Mouse (Mus musculus) kidney, postnatal 0 days (tissue): ENCODE data around the gene Afap1. TPM values are rescaled to one million over a fixed set of nuclear protein-coding genes. Genes with fewer than 3 reads are reported as not detected.
A peak's percentile ranks its signal among the peaks of the same experiment; 100 is the strongest.

Source experiments
- ATAC-seq: fragments of 200-750 bp; cut with Nextera tagmentation; replicated peaks from 2 replicates; pipeline ENCODE4 v1.8.0; 2017; ENCODE audit warnings: low read depth, moderate number of reproducible peaks, moderate TSS enrichment, moderate library complexity; ENCODE audit not compliant: low FRiP score
- DNase-seq: peaks from one replicate; pipeline ENCODE4 v3.0.0-alpha.2; 2016; ENCODE audit warnings: low spot score
- H3K27ac ChIP-seq: fragments of 300-500 bp; sonication (generic); 2 replicates; pipeline ENCODE4 v1.5.1; 2014; ENCODE audit warnings: mild to moderate bottlenecking
- H3K27me3 ChIP-seq: fragments of 300-500 bp; sonication (generic); 2 replicates; pipeline ENCODE4 v1.6.1; 2014; ENCODE audit warnings: low read length, mixed read lengths; ENCODE audit not compliant: insufficient read depth
- H3K36me3 ChIP-seq: fragments of 300-500 bp; sonication (generic); 2 replicates; pipeline ENCODE4 v1.6.1; 2014; ENCODE audit warnings: low read length, mixed read lengths; ENCODE audit not compliant: insufficient read depth
- H3K4me1 ChIP-seq: fragments of 300-500 bp; sonication (generic); replicated peaks from 2 replicates; pipeline ENCODE4 v1.6.1; 2014; ENCODE audit warnings: antibody characterized with exemption, low read length, mixed read lengths; ENCODE audit not compliant: insufficient read depth
- H3K4me2 ChIP-seq: fragments of 300-500 bp; sonication (generic); 2 replicates; pipeline ENCODE4 v1.6.1; 2014; ENCODE audit warnings: mild to moderate bottlenecking, low read length, moderate library complexity, mixed read lengths
- H3K4me3 ChIP-seq: fragments of 300-500 bp; sonication (generic); replicated peaks from 2 replicates; pipeline ENCODE4 v1.5.1; 2014; ENCODE audit warnings: low read depth, low read length
- H3K9ac ChIP-seq: fragments of 300-500 bp; sonication (generic); 2 replicates; pipeline ENCODE4 v1.6.1; 2014; ENCODE audit warnings: low read depth, low read length
- H3K9me3 ChIP-seq: fragments of 300-500 bp; sonication (generic); replicated peaks from 2 replicates; pipeline ENCODE4 v1.6.1; 2016; ENCODE audit warnings: low read length, inconsistent platforms, mixed read lengths
- CTCF ChIP-seq: IDR thresholded peaks from 2 replicates; pipeline ENCODE4 v1.5.1; 2016; ENCODE audit warnings: antibody characterized with exemption, low read depth, mild to moderate bottlenecking, moderate library complexity
- WGBS: fragments of 180-500 bp; shearing (Covaris S2); extraction: QIAGEN DNeasy Blood & Tissue Kit; methylation state at CpG from one replicate; pipeline ENCODE4 v1.1.7; 2014; 5-methylcytosine and 5-hydroxymethylcytosine counted together
- polyA plus RNA-seq: library from polyadenylated mRNA; unstranded; fragments of >200 nt; fragmentation: Nextera tagmentation; extraction: Ambion mirVana; gene quantifications from 2 replicates; pipeline ENCODE4 v1.2.1, GENCODE M21; 2015

Gene Afap1
- polyA plus RNA-seq, 1 experiment from 2014 or later = 19.1 TPM

DNA sequence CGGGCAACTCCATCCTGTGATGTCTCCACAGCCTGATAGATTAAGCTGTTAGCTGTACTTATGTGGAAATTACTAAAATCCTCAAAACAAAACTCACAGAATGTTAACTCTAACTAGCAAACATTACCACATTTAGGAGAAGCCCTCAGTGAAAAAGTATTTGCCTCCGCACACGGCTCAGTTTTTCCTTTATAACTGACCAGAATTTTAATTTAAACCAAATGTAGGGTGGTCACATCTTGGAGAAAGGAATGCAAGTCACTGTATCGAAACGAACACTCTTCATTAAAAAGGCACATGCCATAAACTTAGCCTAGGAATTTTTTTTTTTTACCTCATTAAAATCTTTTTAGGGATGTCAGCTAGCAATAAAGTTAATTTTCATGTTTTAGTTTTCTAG, 87.4 kb downstream of the Afap1 start:
- no peaks in the 10 kb centered on the region for H3K9me3 ChIP-seq
- no peaks in the 10 kb centered on the region for H3K4me1 ChIP-seq
- DNase-seq = no peak
- no peaks in the 10 kb centered on the region for H3K27me3 ChIP-seq
- no peak overlapping the region for H3K4me3 ChIP-seq
- no peak overlapping the region for H3K4me2 ChIP-seq
- TF ChIP-seq CTCF = no peak
- H3K27ac ChIP-seq = no peak overlapping the region
- peaks cover 43% of the 10 kb centered on the region for H3K36me3 ChIP-seq
- H3K9ac ChIP-seq = no peak overlapping the region
- no peak for ATAC-seq
- 73% methylated on average over 5 of the region's 5 CpGs for WGBS

DNA sequence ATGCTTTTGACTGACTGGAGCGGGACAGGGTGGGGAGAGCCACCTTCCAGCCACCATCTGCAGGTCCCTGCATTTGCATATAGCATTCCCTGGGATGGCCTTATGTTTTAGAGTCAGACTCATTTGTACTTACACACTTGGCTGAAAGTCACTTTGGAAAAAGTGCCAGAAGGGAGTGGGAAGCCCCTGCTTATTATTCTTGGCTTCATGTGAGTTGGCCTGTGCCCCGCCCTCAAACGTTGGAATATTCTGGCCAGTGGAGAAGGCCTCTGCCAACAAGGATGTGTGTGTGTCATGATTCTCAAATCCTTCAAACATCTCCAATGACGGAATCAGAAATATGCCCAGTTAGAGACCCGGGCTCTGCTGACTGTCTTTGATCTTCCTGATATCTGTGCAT, 88.2 kb downstream of the Afap1 start:
- 78% methylated on average over 5 of the region's 5 CpGs for WGBS
- Histone ChIP-seq H3K36me3 (peaks cover 43% of the 10 kb centered on the region), H3K9ac (no peak overlapping the region), H3K27ac (no peak overlapping the region), H3K27me3 (no peaks in the 10 kb centered on the region), H3K4me2 (no peak overlapping the region), H3K9me3 (no peaks in the 10 kb centered on the region), H3K4me3 (no peak overlapping the region), H3K4me1 (no peaks in the 10 kb centered on the region)
- TF ChIP-seq CTCF = no peak
- no peak for DNase-seq
- ATAC-seq = no peak

GRCm38 (mm10) chr5:35981976-35982375, 88.9 kb downstream of the Afap1 start:
- no peaks in the 10 kb centered on the region for H3K27me3 ChIP-seq
- no peak overlapping the region for H3K9ac ChIP-seq
- ATAC-seq (no peak), DNase-seq (peak; percentile 71)
- peak; percentile 96 for TF ChIP-seq CTCF
- H3K4me1 ChIP-seq = no peaks in the 10 kb centered on the region
- peaks cover 42% of the 10 kb centered on the region for H3K36me3 ChIP-seq
- no peak overlapping the region for H3K27ac ChIP-seq
- no peak overlapping the region for H3K4me3 ChIP-seq
- WGBS = 41% methylated on average over 4 of the region's 4 CpGs
- no peaks in the 10 kb centered on the region for H3K9me3 ChIP-seq
- H3K4me2 ChIP-seq = no peak overlapping the region

DNA sequence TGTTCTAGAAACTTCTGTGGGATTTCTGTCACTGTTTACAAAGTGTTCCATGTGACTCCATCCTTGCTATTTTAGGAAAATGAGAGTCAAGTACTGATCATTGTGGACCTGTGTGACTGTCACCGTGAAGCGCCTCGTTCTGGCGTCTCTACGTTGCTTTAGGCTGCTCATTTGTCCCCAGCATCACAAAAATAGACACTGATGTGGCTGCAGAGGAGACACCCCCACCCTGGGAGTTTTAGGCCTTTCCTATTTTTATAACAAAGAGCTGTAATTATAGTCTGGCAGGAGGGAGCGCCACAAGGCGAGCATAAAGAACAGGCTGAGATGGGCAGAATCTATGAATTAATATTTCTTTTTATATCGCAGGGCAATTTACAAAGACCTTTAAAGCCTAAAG, 92.5 kb downstream of the Afap1 start:
- H3K27ac ChIP-seq = no peak overlapping the region
- H3K27me3 ChIP-seq = no peaks in the 10 kb centered on the region
- ATAC-seq (no peak), DNase-seq (no peak)
- H3K36me3 ChIP-seq = peaks cover 40% of the 10 kb centered on the region
- H3K4me2 ChIP-seq = no peak overlapping the region
- H3K4me1 ChIP-seq = no peaks in the 10 kb centered on the region
- no peak overlapping the region for H3K4me3 ChIP-seq
- no peaks in the 10 kb centered on the region for H3K9me3 ChIP-seq
- no peak overlapping the region for H3K9ac ChIP-seq
- 82% methylated on average over 8 of the region's 8 CpGs for WGBS
- no peak for TF ChIP-seq CTCF

DNA sequence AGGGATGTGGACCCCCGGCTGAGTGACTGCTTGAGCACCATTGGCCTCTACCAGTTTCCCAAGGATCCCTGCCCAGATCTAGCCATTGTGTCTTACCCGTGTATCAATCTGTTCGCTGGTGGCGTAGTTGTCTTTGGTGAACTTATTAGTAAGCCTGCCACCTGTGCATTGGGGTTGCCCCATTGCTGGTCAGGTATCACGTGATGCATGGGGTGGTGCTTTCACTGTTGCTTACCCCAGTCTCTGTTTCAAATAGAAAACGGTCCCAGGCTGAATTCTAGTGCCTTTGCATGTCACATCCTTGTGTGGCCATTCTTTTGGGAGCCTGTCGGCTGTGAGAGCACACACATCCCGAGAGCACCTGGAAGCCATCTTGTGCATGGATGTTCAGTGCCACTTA, 95.0 kb downstream of the Afap1 start:
- 95% methylated on average over 8 of the region's 8 CpGs for WGBS
- no peak for DNase-seq
- TF ChIP-seq CTCF = no peak
- H3K27ac ChIP-seq = no peak overlapping the region
- no peak overlapping the region for H3K4me3 ChIP-seq
- no peaks in the 10 kb centered on the region for H3K27me3 ChIP-seq
- peaks cover 43% of the 10 kb centered on the region for H3K36me3 ChIP-seq
- no peak for ATAC-seq
- no peak overlapping the region for H3K4me2 ChIP-seq
- H3K9ac ChIP-seq = no peak overlapping the region
- H3K9me3 ChIP-seq = no peaks in the 10 kb centered on the region
- no peaks in the 10 kb centered on the region for H3K4me1 ChIP-seq

GRCm38 (mm10) chr5:35989506-35989905, 96.4 kb downstream of the Afap1 start:
- Histone ChIP-seq H3K27me3 (no peaks in the 10 kb centered on the region), H3K27ac (no peak overlapping the region), H3K4me1 (no peaks in the 10 kb centered on the region), H3K4me2 (no peak overlapping the region), H3K9ac (no peak overlapping the region), H3K4me3 (no peak overlapping the region), H3K9me3 (no peaks in the 10 kb centered on the region), H3K36me3 (peaks cover 51% of the 10 kb centered on the region)
- ATAC-seq = no peak
- 89% methylated on average over 6 of the region's 6 CpGs for WGBS
- DNase-seq = no peak
- no peak for TF ChIP-seq CTCF

- ATAC-seq (no peak), DNase-seq (no peak)
- no peak overlapping the region for H3K4me2 ChIP-seq
- no peak overlapping the region for H3K9ac ChIP-seq
- no peaks in the 10 kb centered on the region for H3K27me3 ChIP-seq
- no peak overlapping the region for H3K4me3 ChIP-seq
- H3K27ac ChIP-seq = no peak overlapping the region
- peaks cover 46% of the 10 kb centered on the region for H3K36me3 ChIP-seq
- H3K4me1 ChIP-seq = no peaks in the 10 kb centered on the region
- WGBS = 80% methylated on average over 11 of the region's 11 CpGs
- H3K9me3 ChIP-seq = no peaks in the 10 kb centered on the region
- no peak for TF ChIP-seq CTCF
Measured at GRCm38 (mm10) chr5:35989986-35990735, 97.0 kb downstream of the Afap1 start.
